Mouse (Mus musculus) embryonic facial prominence, embryonic 10.5 days (tissue): ENCODE data around the gene Ifna16. TPM values are rescaled to one million over a fixed set of nuclear protein-coding genes. Genes with fewer than 3 reads are reported as not detected.

ENCODE experiments used
- DNase-seq: peaks from one replicate; pipeline ENCODE4 v3.0.0-alpha.2; 2017; ENCODE audit warnings: low spot score
- H3K27ac ChIP-seq: fragments of 300-500 bp; sonication (generic); replicated peaks from 2 replicates; pipeline ENCODE4 v1.5.1; 2016; ENCODE audit warnings: mild to moderate bottlenecking
- H3K27me3 ChIP-seq: fragments of 300-500 bp; sonication (generic); replicated peaks from 2 replicates; pipeline ENCODE4 v1.6.1; 2016; ENCODE audit warnings: low read depth, mild to moderate bottlenecking; ENCODE audit not compliant: poor library complexity, severe bottlenecking
- H3K36me3 ChIP-seq: fragments of 300-500 bp; sonication (generic); replicated peaks from 2 replicates; pipeline ENCODE4 v1.6.1; 2016; ENCODE audit warnings: mild to moderate bottlenecking, moderate library complexity
- H3K4me1 ChIP-seq: fragments of 300-500 bp; sonication (generic); 2 replicates; pipeline ENCODE4 v1.6.1; 2016
- H3K4me3 ChIP-seq: fragments of 300-500 bp; sonication (generic); 2 replicates; pipeline ENCODE4 v1.5.1; 2016; ENCODE audit warnings: mild to moderate bottlenecking, moderate library complexity
- H3K9me3 ChIP-seq: fragments of 300-500 bp; sonication (generic); 2 replicates; pipeline ENCODE4 v1.6.1; 2016; ENCODE audit warnings: mild to moderate bottlenecking
- WGBS: fragments of 180-500 bp; shearing (Covaris S2); methylation state at CpG from one replicate; pipeline ENCODE4 v1.1.7; 2016; 5-methylcytosine and 5-hydroxymethylcytosine counted together
- polyA plus RNA-seq: library from polyadenylated mRNA; unstranded; fragments of >200 nt; fragmentation: Nextera tagmentation; extraction: Ambion mirVana; gene quantifications from 2 replicates; pipeline ENCODE4 v1.2.1, GENCODE M21; 2016

Ifna16 gene
- polyA plus RNA-seq, 1 experiment from 2014 or later: not detected

- no peak within 1 kb of the TSS for H3K27ac ChIP-seq
- no peaks in the 10 kb centered on the region for H3K27me3 ChIP-seq
- H3K9me3 ChIP-seq: no peaks in the 10 kb centered on the region
- no peaks in the 10 kb centered on the region for H3K4me1 ChIP-seq
- H3K36me3 ChIP-seq: no peaks in the 10 kb centered on the region
- 86% methylated on average over 4 of the region's 4 CpGs for WGBS
- no peak for DNase-seq
- H3K4me3 ChIP-seq: no peak within 1 kb of the TSS
These were observed 42.4 kb downstream of the Ifna16 start, which contains the start of gene C87499 for GRCm38 (mm10) chr4:88634311-88634710. TSS of gene C87499 (minus strand) at chr4:88634411.

Other genes starting within 250 kb of the Ifna16 start
- 3.5 and 3.7 TPM in 2 replicates for gene Hacd4, start 238.0 kb downstream of the Ifna16 start, polyA plus RNA-seq
- gene Ifnb1, start 154.2 kb downstream of the Ifna16 start, polyA plus RNA-seq: not detected in 2 replicates
- gene Ifna15, start 118.7 kb downstream of the Ifna16 start, polyA plus RNA-seq: not detected in 2 replicates
- not detected in 2 replicates for gene Ifna14, start 105.1 kb downstream of the Ifna16 start, polyA plus RNA-seq
- not detected in 2 replicates for gene Ifna9, start 84.5 kb downstream of the Ifna16 start, polyA plus RNA-seq
- gene Ifna12, start 73.5 kb downstream of the Ifna16 start, polyA plus RNA-seq: not detected in 2 replicates
- not detected in 2 replicates for gene C87499, start 42.5 kb downstream of the Ifna16 start, polyA plus RNA-seq
- not detected in 2 replicates for gene Ifna13, start 32.5 kb downstream of the Ifna16 start, polyA plus RNA-seq
- not detected in 2 replicates for gene Ifna2, start 7.0 kb upstream of the Ifna16 start, polyA plus RNA-seq
- gene Ifnab, start 14.4 kb upstream of the Ifna16 start, polyA plus RNA-seq: not detected in 2 replicates
- gene Gm26566, start 44.9 kb upstream of the Ifna16 start, polyA plus RNA-seq: 0.80 and 0.90 TPM in 2 replicates
- gene Klhl9, start 45.5 kb upstream of the Ifna16 start, polyA plus RNA-seq: 100 and 110 TPM in 2 replicates
- not detected in 2 replicates for gene Gm13271, start 77.9 kb upstream of the Ifna16 start, polyA plus RNA-seq
- gene Gm13283, start 83.2 kb upstream of the Ifna16 start, polyA plus RNA-seq: 0.14 and 0.20 TPM in 2 replicates
- not detected in 2 replicates for gene Gm13290, start 96.9 kb upstream of the Ifna16 start, polyA plus RNA-seq
- gene Gm13289, start 100.0 kb upstream of the Ifna16 start, polyA plus RNA-seq: not detected in 2 replicates
- gene Gm13272, start 102.9 kb upstream of the Ifna16 start, polyA plus RNA-seq: not detected in 2 replicates
- 0.14 TPM in 1 of 2 replicates, not detected in the other for gene Ifnz, start 105.2 kb upstream of the Ifna16 start, polyA plus RNA-seq
- gene Gm13276, start 108.8 kb upstream of the Ifna16 start, polyA plus RNA-seq: not detected in 2 replicates
- gene Gm13277, start 111.7 kb upstream of the Ifna16 start, polyA plus RNA-seq: not detected in 2 replicates
- not detected in 2 replicates for gene Gm13278, start 114.6 kb upstream of the Ifna16 start, polyA plus RNA-seq
- not detected in 2 replicates for gene Gm13275, start 117.6 kb upstream of the Ifna16 start, polyA plus RNA-seq
- gene Gm13279, start 120.5 kb upstream of the Ifna16 start, polyA plus RNA-seq: not detected in 2 replicates
- 0.28 and 0.35 TPM in 2 replicates for gene Gm13285, start 122.7 kb upstream of the Ifna16 start, polyA plus RNA-seq
- not detected in 2 replicates for gene Gm13287, start 126.3 kb upstream of the Ifna16 start, polyA plus RNA-seq
- gene Gm13288, start 128.6 kb upstream of the Ifna16 start, polyA plus RNA-seq: not detected in 2 replicates
- gene Ifna7, start 139.3 kb upstream of the Ifna16 start, polyA plus RNA-seq: not detected in 2 replicates
- not detected in 2 replicates for gene Ifna11, start 143.0 kb upstream of the Ifna16 start, polyA plus RNA-seq
- not detected in 2 replicates for gene Ifna6, start 150.5 kb upstream of the Ifna16 start, polyA plus RNA-seq
- not detected in 2 replicates for gene Ifna5, start 158.6 kb upstream of the Ifna16 start, polyA plus RNA-seq
- not detected in 2 replicates for gene Ifna4, start 164.9 kb upstream of the Ifna16 start, polyA plus RNA-seq
- gene Ifna1, start 173.2 kb upstream of the Ifna16 start, polyA plus RNA-seq: not detected in 2 replicates
- gene Ifne, start 203.3 kb upstream of the Ifna16 start, polyA plus RNA-seq: not detected in 2 replicates